Mouse (Mus musculus) neural tube, embryonic 14.5 days (tissue): ENCODE data around the gene Cep97. TPM values are rescaled to one million over a fixed set of nuclear protein-coding genes. Genes with fewer than 3 reads are reported as not detected.
"Not testable (repeated sequence)": the region's sequence is repeated elsewhere in the genome, so short reads cannot be mapped to it uniquely, and the experiment has no call there.

Experiments used
- ATAC-seq: fragments of 200-750 bp; cut with Nextera tagmentation; 2 replicates; pipeline ENCODE4 v1.8.0; 2017; ENCODE audit warnings: low read depth, mild to moderate bottlenecking, moderate TSS enrichment, moderate library complexity
- H3K27ac ChIP-seq: fragments of 300-500 bp; sonication (generic); 2 replicates; pipeline ENCODE4 v1.5.1; 2014; ENCODE audit warnings: low read depth, mild to moderate bottlenecking, control low read depth, low read length, moderate library complexity, mixed read lengths
- H3K27me3 ChIP-seq: fragments of 300-500 bp; sonication (generic); 2 replicates; pipeline ENCODE4 v1.6.1; 2014; ENCODE audit warnings: low read length; ENCODE audit not compliant: control insufficient read depth, insufficient read depth
- H3K36me3 ChIP-seq: fragments of 300-500 bp; sonication (generic); 2 replicates; pipeline ENCODE4 v1.6.1; 2014; ENCODE audit warnings: low read length, mixed read lengths; ENCODE audit not compliant: control insufficient read depth, insufficient read depth
- H3K4me1 ChIP-seq: fragments of 300-500 bp; sonication (generic); 2 replicates; pipeline ENCODE4 v1.6.1; 2014; ENCODE audit warnings: low read length; ENCODE audit not compliant: control insufficient read depth, insufficient read depth
- H3K4me2 ChIP-seq: fragments of 300-500 bp; sonication (generic); 2 replicates; pipeline ENCODE4 v1.6.1; 2014; ENCODE audit warnings: mild to moderate bottlenecking, low read depth, low read length, control low read depth
- H3K4me3 ChIP-seq: fragments of 300-500 bp; sonication (generic); 2 replicates; pipeline ENCODE4 v1.5.1; 2014; ENCODE audit warnings: low read depth, low read length, control low read depth, mixed read lengths
- H3K9ac ChIP-seq: fragments of 300-500 bp; sonication (generic); replicated peaks from 2 replicates; pipeline ENCODE4 v1.6.1; 2014; ENCODE audit warnings: low read depth, mild to moderate bottlenecking, control low read depth, low read length, mixed read lengths
- H3K9me3 ChIP-seq: fragments of 300-500 bp; sonication (generic); 2 replicates; pipeline ENCODE4 v1.6.1; 2016; ENCODE audit warnings: low read length; ENCODE audit not compliant: control insufficient read depth
- WGBS: fragments of 180-500 bp; shearing (Covaris S2); extraction: QIAGEN DNeasy Blood & Tissue Kit; methylation state at CpG from one replicate; pipeline ENCODE4 v1.1.7; 2014; 5-methylcytosine and 5-hydroxymethylcytosine counted together
- polyA plus RNA-seq: library from polyadenylated mRNA; unstranded; fragments of >200 nt; fragmentation: Nextera tagmentation; extraction: Ambion mirVana; gene quantifications from 2 replicates; pipeline ENCODE4 v1.2.1, GENCODE M21; 2014

Gene Cep97
- polyA plus RNA-seq, 1 experiment from 2014 or later: 18.9 TPM

- no peak overlapping the region for H3K27ac ChIP-seq
- peaks cover 5% of the 10 kb centered on the region; the same call in 1 of the 2 replicates for H3K4me1 ChIP-seq
- WGBS: 39% methylated on average over 1 of the region's 1 CpGs
- peaks cover 30% of the 10 kb centered on the region for H3K36me3 ChIP-seq
- H3K9me3 ChIP-seq: no peaks in the 10 kb centered on the region
- no peak for ATAC-seq
- peak overlapping the region; percentile 68 for H3K9ac ChIP-seq
- H3K4me3 ChIP-seq: peak overlapping the region; percentile 55
- H3K27me3 ChIP-seq: no peaks in the 10 kb centered on the region
- peak overlapping the region; percentile 94 for H3K4me2 ChIP-seq
These were observed 32.6 kb upstream of the Cep97 start for GRCm38 (mm10) chr16:55967221-55967620.

GRCm38 (mm10) chr16:55966212-55966871, 31.7 kb upstream of the Cep97 start, which contains the start of gene Rpl24:
Gene Rpl24 (plus strand): TSS chr16:55966275.
- Histone ChIP-seq H3K4me3 (peak within 1 kb of the TSS; percentile 55), H3K4me1 (peaks cover 5% of the 10 kb centered on the region; the same call in 1 of the 2 replicates), H3K9ac (peak within 1 kb of the TSS; percentile 68), H3K9me3 (no peaks in the 10 kb centered on the region), H3K27me3 (no peaks in the 10 kb centered on the region), H3K27ac (peak within 1 kb of the TSS; percentile 87), H3K4me2 (peak within 1 kb of the TSS; percentile 94), H3K36me3 (peaks cover 21% of the 10 kb centered on the region; the same call in 1 of the 2 replicates)
- peak; percentile 95 for ATAC-seq
- under 1% methylated on average over 42 of the region's 42 CpGs for WGBS

GRCm38 (mm10) chr16:55964126-55964949, 29.7 kb upstream of the Cep97 start:
- Histone ChIP-seq H3K4me2 (no peak overlapping the region), H3K9me3 (no peaks in the 10 kb centered on the region), H3K4me3 (no peak overlapping the region), H3K27me3 (no peaks in the 10 kb centered on the region), H3K36me3 (peaks cover 4% of the 10 kb centered on the region; the same call in 1 of the 2 replicates), H3K4me1 (peaks cover 5% of the 10 kb centered on the region; the same call in 1 of the 2 replicates), H3K27ac (no peak overlapping the region), H3K9ac (no peak overlapping the region)
- ATAC-seq: no peak
- 68% methylated on average over 4 of the region's 4 CpGs for WGBS

GRCm38 (mm10) chr16:55963068-55963467, 28.4 kb upstream of the Cep97 start:
- H3K27me3 ChIP-seq, H3K9me3 ChIP-seq, H3K4me3 ChIP-seq, ATAC-seq, H3K27ac ChIP-seq, H3K36me3 ChIP-seq, H3K4me2 ChIP-seq, H3K4me1 ChIP-seq, H3K9ac ChIP-seq: not testable (repeated sequence)
- WGBS: 87% methylated on average over 6 of the region's 11 CpGs

- WGBS: 93% methylated on average over 9 of the region's 9 CpGs
- not testable (repeated sequence) for H3K9ac ChIP-seq, H3K4me2 ChIP-seq, ATAC-seq, H3K9me3 ChIP-seq, H3K27ac ChIP-seq, H3K4me3 ChIP-seq, H3K4me1 ChIP-seq, H3K36me3 ChIP-seq, H3K27me3 ChIP-seq
These were observed 19.5 kb upstream of the Cep97 start for GRCm38 (mm10) chr16:55954196-55954595.

GRCm38 (mm10) chr16:55952771-55953170, 18.1 kb upstream of the Cep97 start:
- Histone ChIP-seq H3K27ac (no peak overlapping the region), H3K36me3 (no peaks in the 10 kb centered on the region), H3K4me3 (no peak overlapping the region), H3K9me3 (no peaks in the 10 kb centered on the region), H3K4me1 (no peaks in the 10 kb centered on the region), H3K9ac (no peak overlapping the region), H3K27me3 (no peaks in the 10 kb centered on the region), H3K4me2 (no peak overlapping the region)
- ATAC-seq: no peak

GRCm38 (mm10) chr16:55951679-55952327, 17.1 kb upstream of the Cep97 start:
- H3K27ac ChIP-seq: no peak overlapping the region
- no peak for ATAC-seq
- no peaks in the 10 kb centered on the region for H3K27me3 ChIP-seq
- WGBS: 82% methylated on average over 7 of the region's 7 CpGs
- no peaks in the 10 kb centered on the region for H3K9me3 ChIP-seq
- no peak overlapping the region for H3K9ac ChIP-seq
- H3K4me1 ChIP-seq: no peaks in the 10 kb centered on the region
- no peak overlapping the region for H3K4me2 ChIP-seq
- H3K4me3 ChIP-seq: no peak overlapping the region
- no peaks in the 10 kb centered on the region for H3K36me3 ChIP-seq

GRCm38 (mm10) chr16:55950946-55951678, 16.5 kb upstream of the Cep97 start:
- Histone ChIP-seq H3K4me2 (no peak overlapping the region), H3K9me3 (no peaks in the 10 kb centered on the region), H3K9ac (no peak overlapping the region), H3K36me3 (no peaks in the 10 kb centered on the region), H3K4me1 (no peaks in the 10 kb centered on the region), H3K27me3 (no peaks in the 10 kb centered on the region), H3K27ac (no peak overlapping the region), H3K4me3 (no peak overlapping the region)
- WGBS: 40% methylated on average over 19 of the region's 19 CpGs
- peak; percentile 79; the same call in 1 of the 2 replicates for ATAC-seq
